Mouse (Mus musculus) c-Kit-negative CD71-positive TER-119-positive erythroid progenitor cells, embryonic 14.5 days (primary cell): ENCODE measurements around the gene Ptprm.
"Not testable (repeated sequence)": the region's sequence is repeated elsewhere in the genome, so short reads cannot be mapped to it uniquely, and the experiment has no call there.

Experiments used
- DNase-seq: peaks from one replicate; pipeline ENCODE4 v3.0.0-alpha.2; 2013; ENCODE audit warnings: low read depth, low spot score

The Ptprm gene

DNA sequence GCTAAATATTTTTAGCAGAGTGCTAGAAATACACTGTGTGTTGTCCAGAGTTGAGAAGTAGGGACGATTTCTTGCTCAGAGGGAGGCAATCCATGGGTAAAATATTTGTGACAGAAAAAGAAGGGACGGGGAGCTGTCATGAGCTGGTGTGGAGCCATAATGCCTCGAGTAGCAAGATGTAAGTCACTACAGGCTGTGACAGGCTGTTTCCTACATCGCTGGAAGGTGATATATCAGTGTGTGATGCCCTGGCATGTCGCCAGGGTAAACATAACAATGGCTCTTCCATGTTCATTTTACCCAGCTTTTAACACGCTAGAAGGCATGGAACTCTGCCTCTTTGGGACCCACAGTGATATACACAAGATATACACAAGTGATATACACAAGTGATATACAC is 476.7 kb downstream of the Ptprm start:
- DNase-seq: no peak

DNA sequence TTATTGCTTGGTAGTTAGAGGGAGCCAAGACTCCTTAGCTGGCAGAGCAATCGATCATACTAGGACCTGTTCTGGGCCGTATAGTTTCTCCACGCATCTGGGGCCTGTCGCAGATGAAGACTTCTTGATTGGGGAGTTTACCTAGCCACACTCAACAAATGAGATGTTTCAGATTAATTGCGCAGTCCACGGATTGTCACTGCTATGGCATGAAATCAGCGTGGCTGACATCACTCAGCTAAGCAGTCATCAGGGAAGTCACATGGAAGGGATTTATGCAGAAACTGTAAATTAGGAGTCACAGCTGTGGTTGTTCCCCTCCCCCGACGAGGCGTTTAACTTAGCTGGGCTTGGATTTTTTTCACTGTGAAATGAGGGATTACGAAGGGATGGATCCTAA is 479.4 kb downstream of the Ptprm start:
- DNase-seq: no peak

DNA sequence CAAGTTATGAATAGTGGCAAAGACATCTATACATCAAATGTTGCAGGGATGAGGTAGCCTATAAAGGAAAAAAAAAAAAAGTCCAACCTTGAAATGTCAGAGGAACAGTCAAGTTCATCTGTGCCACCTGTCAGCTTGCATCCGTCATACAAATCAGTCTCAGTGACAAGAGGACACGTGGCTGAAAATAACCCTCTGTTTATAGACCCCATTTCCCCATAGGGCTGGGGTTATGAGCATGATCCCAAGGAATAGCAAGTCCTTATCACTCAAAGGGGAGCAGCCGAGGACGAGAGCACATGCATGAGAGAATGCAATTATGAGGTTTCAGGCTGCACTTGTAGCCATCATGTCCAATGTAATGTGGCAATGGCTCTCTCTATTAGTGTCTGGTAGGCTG is 482.9 kb downstream of the Ptprm start:
- DNase-seq: no peak

DNA sequence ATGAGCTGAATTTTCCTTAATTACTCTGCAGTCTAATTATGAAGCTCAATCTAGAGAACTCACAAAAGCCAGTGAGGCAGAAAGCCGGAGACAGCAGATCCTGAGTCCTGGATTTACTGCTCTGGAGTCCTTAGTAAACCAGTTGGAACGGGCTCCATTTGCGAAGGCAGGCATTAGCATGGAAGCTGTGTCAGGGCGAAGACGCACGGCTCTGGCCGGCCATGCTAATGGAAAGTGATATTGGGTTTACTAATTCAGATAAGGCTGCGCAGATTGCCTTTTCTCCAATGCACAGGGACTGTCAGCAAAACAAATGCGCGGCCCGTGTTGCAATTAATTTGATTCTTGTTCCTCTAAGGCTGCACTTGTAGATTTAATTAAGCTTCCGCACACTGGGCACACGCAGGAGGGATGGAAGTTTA is 484.7 kb downstream of the Ptprm start:
- no peak for DNase-seq

DNA sequence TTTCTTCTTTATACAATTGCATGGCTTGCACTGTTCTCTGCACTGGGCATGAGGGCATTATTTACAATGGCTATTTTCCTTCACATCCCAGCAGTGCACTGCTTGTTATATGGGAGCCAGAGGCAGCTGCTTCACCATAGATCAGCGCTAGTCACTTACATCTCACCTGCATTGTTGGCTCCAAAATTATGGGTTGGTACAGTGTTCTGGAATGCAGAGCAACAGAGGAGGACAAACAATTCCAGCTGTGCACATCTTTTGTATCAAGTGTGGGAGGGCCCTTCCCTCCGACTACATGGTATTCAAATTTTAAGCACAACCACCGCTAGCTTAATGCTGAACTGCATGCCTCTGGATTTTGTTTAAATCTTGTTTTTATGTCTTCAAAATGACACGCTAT is 489.8 kb downstream of the Ptprm start:
- no peak for DNase-seq

DNA sequence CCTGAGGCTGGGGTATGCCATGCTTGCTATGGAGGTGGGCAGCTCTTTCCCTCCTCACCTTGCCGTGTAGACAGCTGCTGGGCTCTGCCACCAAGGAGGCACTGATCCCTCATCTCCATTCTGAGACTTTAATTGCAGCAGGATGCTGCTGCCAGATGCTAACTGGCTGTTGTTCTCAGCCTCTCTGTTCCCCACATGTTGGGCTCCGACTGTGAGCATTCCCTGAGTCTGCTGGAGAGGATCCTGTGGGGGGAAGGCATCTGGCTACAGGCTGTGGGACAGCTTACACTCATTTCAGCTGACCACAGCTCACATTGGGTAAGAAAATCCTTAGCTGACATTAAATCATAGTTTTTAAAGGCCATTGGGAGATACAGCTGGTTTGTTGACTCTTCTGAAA is 492.7 kb downstream of the Ptprm start:
- DNase-seq: no peak

DNA sequence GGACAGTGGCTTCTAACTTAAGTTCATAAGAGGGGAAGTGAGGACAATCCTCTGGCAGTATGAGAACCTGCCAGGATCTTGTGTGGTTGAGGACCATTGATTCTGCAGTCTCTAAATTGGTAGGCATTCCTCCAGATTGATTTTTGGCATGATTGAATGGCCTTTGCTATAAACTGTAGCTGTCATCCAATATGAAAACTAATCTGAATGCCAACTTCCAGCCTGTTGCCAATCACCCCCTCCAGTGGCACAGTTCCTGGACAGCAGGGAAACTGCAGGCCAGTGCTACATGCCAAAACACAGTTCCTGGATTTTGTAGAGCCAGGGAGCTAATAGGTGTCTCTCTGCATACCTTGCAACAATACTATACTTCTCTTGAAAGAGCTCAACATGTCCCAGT is 495.5 kb downstream of the Ptprm start:
- no peak for DNase-seq

DNA sequence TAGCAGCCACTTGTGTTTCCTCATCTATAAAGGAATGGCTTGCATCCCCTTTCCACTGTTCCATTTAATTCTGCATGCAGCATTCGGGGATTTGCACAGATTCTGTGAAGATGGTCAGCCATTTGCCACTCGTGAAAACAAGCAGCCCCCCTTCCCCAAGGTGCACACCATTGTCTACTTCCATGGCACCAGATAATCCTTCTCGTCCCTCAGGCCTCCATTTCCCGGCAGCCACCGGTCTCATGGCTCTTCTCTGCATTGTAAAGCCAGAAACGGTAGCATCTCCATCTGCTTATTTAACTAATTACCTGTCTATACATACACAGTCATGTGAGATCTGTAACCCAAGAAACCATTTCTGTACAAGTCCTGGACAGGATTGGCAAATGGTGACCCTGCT is 501.8 kb downstream of the Ptprm start:
- DNase-seq: no peak

DNA sequence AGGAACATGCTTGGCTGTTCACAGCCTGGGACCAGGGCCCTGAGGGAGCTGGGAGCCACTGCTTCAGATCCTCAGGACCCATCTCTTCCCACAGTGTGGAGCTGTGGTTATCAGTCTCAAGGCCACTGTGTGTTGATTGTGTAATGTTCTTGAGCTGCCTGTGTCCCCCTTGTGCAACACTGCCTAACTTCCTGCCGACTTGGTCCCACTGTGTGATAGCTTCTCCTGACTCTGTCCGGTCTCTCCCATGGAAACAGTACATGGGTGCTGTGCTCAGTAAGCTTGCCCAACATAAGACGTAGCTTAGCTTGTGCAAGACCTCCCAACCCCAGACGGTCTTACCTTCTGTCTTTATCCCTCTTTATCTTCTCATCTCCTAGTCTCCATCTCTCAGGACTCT is 507.2 kb downstream of the Ptprm start:
- not testable (repeated sequence) for DNase-seq

DNA sequence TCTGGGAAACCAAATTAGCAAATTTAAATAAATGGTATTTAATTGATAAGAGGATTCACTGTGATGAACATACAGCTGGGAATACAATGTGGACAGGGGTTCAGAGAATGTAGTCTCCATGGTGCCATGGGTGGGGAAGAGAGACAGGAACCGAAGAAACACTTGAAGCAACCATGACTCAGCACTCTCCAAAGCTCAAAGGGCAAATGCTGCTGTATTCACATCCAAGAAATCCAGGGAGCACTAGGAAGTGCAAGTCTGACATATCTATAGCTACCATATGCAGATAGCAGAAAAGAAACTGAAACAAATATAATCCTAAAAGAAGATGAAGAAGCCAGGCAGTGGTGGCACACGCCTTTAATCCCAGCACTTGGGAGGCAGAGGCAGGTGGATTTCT is 531.9 kb downstream of the Ptprm start:
- DNase-seq: no peak

DNA sequence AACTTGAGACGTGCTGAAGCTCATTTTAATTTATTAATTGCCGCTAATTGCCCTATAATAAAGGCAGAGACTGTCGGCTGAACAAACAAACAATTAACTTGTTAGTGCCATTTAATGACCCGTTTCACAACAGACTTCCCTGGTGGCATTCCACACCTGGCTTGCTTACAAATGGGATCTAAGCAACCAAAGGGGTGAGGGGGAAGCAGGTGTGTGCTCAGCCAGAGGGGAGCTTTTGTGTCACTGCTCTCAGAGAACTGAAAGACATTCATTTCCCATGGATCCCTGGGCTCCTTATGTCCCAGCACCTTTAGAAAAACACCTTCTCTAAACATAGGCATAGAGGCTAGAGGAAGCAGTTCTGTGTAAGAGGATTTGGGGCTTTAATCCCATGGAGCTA is 536.9 kb downstream of the Ptprm start:
- DNase-seq: no peak

DNA sequence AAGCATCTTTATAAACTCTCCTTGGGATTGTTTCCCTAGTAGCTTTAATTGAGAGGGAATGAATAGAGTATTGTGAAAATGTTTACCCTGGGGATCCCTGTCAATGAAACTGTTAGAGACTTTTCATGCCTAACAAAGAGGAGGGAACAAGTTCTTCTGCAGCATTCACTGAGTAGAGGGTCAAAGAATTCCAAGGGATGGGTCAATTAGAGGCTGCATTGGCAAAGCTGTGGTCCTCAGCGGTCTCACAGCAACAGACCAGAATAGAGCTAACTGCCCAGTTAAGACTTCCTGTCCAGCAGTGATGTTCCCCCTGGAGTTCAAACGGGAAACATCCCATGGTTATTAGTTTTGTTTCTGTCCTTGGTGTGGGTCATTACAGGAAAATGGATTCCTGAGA is 538.3 kb downstream of the Ptprm start:
- no peak for DNase-seq

DNA sequence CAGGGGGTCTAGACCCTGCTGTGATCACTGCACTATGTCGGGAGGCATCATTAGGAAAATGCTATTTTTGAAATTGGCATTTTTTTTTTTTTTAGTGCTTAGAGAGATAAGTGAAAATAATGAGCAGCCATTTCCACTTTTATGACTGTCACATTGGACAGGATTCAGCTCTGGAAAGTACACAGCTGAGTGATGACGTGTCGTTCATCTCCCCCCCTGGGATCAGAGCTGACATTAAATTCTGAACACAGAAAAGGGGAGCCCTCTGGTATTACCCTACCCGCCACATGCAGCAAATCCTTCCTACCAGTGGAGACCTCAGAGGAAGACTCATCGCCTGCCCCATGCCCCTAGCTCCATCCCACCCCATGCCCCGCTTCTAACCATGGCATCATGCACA is 540.5 kb downstream of the Ptprm start:
- DNase-seq: no peak

DNA sequence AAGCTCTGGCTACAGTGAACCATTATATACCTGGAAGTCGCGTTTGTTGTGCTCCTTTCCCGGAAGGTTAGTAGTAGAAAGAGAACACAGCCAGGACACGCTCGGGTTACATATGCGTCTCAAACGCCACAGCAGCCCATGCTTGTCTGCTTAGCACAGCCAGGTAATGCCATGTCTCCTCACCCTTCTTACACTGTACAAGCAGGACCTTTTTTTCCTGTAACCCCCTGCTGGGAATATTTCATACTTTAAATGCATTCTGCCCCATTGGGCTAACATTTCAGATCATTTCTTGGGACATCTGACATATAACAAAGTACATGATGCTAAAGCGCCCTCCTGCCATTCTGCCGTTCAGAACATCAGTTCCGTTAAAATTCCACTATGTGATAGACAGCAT is 540.9 kb downstream of the Ptprm start:
- DNase-seq: no peak

DNA sequence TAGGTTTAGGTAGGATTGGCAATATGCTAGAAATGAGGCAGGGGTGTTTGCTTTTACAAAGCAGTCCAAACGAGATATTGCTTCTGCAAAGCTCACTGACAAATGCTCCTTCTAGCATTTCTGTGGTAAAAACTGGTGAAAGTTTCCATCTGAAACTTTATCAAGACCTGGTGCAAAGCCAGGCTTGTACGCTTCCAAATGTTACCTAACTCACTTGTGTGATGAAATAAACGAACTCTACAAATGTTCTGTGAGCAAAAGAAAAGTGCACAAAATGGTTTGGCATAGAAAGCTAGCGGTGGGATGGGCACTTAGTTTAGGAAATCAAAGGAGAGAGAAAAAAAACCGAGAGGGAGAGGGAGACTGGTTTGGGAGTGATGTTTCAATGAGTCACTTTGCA is 544.5 kb downstream of the Ptprm start:
- no peak for DNase-seq

DNA sequence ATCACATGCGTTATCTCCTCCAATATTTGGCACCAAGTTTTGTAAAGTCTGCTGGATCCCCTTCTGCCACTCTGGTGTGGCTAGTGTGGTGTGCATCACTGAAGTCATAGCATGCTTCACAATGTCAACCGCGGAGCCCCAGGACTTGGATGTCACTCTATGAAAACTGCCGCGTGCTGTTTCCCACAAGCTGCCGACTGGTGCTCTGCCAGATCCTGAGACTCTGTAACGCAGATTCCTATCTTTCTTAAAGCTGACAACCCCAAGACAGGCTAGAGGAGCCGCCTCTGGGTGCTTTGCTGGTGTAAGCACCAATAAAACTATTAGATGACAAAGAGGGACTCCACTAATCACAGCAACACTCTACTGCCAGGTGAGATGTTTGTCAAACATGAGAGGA is 546.1 kb downstream of the Ptprm start:
- no peak for DNase-seq

DNA sequence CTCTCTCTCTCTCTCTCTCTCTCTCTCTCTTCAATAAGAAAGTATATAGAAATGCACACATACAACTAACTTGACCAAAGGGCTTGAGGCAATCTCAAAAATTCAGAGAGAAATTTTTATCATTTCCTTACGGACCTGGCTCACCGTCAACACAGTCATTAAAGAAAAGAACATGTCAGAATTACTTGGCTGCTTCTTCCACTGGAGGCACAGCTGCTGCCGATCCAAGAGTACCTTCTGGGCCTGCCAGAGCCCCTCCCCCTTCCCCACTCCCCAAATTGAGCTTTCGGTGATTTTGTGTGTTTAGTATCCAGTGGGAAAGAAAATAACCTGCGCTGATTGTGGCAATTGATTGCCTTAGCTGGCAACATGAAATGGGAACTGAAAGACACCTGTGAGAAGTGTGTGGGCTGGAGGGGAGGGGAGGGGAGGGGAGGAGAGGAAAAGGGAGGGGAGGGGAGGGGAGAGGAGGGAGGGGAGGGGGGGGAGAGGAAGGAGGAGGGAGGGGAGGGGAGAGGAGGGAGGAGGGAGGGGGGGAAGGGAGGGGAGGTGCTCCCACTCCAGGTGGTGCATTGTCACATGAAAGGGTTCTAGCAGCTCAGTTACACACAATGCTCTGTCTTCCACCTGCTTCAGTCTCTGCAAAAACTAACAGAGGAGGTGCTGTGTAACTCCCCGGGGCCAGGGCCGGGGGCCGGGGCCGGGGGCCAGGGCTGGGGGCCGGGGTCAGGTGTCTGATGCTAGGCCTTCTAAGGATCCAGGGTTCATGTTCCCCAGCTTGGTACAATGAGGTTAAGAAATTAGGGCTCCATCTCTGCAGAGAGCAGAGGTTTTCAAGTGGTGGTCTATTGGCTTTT is 552.2 kb downstream of the Ptprm start:
- DNase-seq: no peak

DNA sequence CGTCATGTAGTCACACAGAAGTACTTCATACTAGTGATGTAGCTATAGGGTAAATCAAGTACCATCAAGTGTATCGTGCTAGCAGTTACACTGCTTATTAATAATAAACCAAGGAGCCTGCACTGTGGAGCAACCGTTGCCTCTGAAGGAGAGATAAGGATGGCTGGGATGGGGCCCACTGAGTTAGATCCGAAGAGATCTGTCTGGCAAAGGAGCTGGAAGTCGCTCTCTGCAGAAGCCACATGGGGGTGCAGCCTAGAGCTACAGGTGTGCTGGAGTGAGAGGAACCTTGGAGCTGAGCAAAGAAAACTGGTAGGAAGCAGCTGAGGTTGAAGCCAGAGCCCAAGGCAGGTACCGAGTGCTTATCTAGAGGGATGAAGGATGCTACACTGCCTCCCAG is 554.0 kb downstream of the Ptprm start:
- DNase-seq: no peak

DNA sequence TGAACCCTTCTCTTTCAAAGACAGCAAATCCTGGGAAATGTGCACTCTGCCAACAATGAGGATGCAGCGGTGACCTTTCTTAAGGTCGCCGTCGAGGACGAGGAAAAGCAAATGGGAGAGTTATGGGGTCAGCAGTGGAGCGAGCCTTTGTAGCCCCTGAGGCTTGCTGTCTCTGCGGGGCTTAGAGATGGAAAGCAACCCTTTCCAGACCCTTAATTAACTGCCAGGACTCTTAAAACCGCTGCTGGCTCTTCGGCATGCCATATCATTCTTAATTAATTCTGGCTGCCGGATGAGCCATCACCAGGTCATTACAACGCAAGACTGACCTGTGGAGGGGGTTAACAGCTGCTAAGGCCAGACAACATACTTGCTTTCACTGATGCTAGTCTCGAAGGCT is 568.1 kb downstream of the Ptprm start:
- no peak for DNase-seq

DNA sequence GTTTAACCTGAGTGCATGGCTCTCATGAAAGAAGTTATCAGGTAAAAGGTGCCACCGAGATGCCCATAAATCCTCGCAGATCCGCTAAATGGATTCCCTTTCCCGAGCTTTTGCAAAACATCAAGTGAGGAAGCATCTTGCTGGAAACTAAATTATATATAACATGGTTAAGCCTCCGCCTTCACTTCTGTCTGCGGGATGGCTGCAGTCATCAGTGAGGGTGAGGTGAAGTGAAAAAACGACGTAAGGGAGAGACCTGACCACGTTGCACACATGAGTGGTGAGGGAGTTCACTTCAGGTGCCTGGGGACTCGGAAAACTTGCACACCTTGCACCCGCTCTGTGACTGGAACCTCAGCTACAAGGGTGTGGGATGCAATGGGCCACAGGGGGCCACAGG is 568.7 kb downstream of the Ptprm start:
- no peak for DNase-seq

DNA sequence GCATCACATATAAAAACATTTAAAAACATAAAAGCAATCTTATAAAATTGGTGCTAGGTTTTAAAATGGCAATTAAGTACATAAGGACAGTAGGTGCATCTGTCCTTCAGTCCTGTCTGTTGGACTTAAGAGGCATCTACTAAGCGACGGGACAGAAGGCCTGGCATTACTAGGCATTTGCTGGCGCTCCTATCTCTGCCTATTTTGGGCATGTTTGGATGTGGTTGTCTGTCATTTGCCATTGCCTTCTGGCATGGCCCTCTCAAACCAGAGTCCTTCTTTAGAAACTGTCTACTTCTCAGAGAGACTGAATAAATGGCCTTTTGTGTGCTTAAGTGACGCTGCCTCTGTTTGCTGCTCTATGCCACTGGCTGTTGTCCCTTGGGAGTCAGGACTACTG is 570.7 kb downstream of the Ptprm start:
- DNase-seq: no peak

DNA sequence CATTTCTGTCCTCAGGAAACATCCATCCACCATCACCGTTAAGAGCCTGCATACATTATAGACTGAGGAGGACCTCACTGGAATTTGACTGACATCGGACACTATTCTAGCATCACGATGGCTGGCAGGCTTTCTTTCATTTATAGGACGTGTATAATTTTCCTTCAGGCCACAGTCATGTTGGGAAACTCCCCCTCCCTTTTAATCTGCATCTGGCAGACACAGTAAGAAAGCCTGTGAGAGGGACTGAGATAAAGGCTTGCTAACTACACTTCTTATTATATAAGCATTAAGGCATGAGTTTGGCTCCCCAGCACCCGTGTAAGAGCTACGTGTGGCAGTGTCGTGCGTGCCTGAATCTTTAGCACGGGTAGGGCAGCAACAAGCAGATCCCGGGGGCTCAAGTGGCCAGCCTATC is 571.2 kb downstream of the Ptprm start:
- DNase-seq: no peak

DNA sequence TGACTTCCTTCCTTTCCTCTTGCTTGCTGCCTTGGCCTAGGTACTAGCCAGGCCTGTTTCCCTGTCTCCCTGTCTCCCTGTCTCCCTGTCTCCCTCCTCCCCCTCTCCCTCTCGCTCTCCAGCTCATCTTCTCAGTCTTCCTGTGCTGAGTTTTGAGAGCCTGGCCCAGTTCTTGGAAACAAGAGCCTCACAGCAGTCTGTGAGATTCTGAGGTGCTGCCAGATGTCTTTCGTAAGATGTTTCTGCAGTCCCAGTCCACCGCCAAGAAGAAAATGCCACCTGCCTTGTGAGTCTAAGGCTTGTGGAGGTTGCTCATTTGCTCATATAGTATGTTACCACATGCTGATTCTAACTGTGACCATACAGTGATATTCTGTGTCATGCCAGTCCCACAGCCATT is 572.3 kb downstream of the Ptprm start:
- no peak for DNase-seq

DNA sequence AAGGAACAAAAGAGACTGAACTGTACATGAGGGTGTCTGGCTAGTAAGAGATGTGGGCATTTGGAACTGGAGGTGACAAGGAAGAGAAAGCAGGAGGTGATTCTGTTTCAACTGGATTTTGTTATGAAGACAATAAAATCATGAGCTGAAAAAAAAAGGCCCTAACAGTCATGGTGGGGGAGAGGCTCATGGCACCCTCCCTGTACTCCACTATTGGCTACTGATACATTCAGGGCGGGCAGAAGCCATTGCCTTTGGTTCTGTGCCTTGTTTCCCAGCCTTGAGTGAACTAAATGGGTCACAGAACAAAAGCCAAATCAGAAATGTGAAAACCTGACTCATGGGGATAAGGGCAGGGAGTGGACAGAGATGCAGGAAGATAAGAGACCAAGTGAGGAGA is 575.2 kb downstream of the Ptprm start:
- no peak for DNase-seq
